Mouse (Mus musculus) kidney, embryonic 14.5 days (tissue): Measurements from ENCODE around the gene Itpk1. TPM values are rescaled to one million over a fixed set of nuclear protein-coding genes. Genes with fewer than 3 reads are reported as not detected.

Source experiments
- ATAC-seq: fragments of 200-750 bp; cut with Nextera tagmentation; 2 replicates; pipeline ENCODE4 v1.8.0; 2017; ENCODE audit warnings: moderate number of reproducible peaks, mild to moderate bottlenecking, moderate TSS enrichment, moderate library complexity; ENCODE audit not compliant: low FRiP score, low TSS enrichment
- H3K27ac ChIP-seq: fragments of 300-500 bp; sonication (generic); 2 replicates; pipeline ENCODE4 v1.5.1; 2014; ENCODE audit warnings: low read depth, mild to moderate bottlenecking, low read length, moderate library complexity, mixed read lengths
- H3K27me3 ChIP-seq: fragments of 300-500 bp; sonication (generic); 2 replicates; pipeline ENCODE4 v1.6.1; 2014; ENCODE audit warnings: mild to moderate bottlenecking, low read length; ENCODE audit not compliant: control insufficient read depth, insufficient read depth
- H3K36me3 ChIP-seq: fragments of 300-500 bp; sonication (generic); 2 replicates; pipeline ENCODE4 v1.6.1; 2014; ENCODE audit warnings: low read length, mixed read lengths; ENCODE audit not compliant: control insufficient read depth, insufficient read depth
- H3K4me1 ChIP-seq: fragments of 300-500 bp; sonication (generic); 2 replicates; pipeline ENCODE4 v1.6.1; 2014; ENCODE audit warnings: low read length, mixed read lengths; ENCODE audit not compliant: control insufficient read depth, insufficient read depth
- H3K4me2 ChIP-seq: fragments of 300-500 bp; sonication (generic); replicated peaks from 2 replicates; pipeline ENCODE4 v1.6.1; 2014; ENCODE audit warnings: low read depth, mild to moderate bottlenecking, low read length
- H3K4me3 ChIP-seq: fragments of 300-500 bp; sonication (generic); 2 replicates; pipeline ENCODE4 v1.5.1; 2014; ENCODE audit warnings: mild to moderate bottlenecking, low read length
- H3K9ac ChIP-seq: fragments of 300-500 bp; sonication (generic); 2 replicates; pipeline ENCODE4 v1.6.1; 2014; ENCODE audit warnings: low read depth, mild to moderate bottlenecking, low read length, moderate library complexity
- H3K9me3 ChIP-seq: fragments of 300-500 bp; sonication (generic); 2 replicates; pipeline ENCODE4 v1.6.1; 2016; ENCODE audit warnings: low read length; ENCODE audit not compliant: control insufficient read depth
- WGBS: fragments of 180-500 bp; shearing (Covaris S2); extraction: QIAGEN DNeasy Blood & Tissue Kit; methylation state at CpG from one replicate; pipeline ENCODE4 v1.1.7; 2014; 5-methylcytosine and 5-hydroxymethylcytosine counted together
- polyA plus RNA-seq: library from polyadenylated mRNA; unstranded; fragments of >200 nt; fragmentation: Nextera tagmentation; extraction: Ambion mirVana; gene quantifications from 2 replicates; pipeline ENCODE4 v1.2.1, GENCODE M21; 2014

Itpk1 gene
- polyA plus RNA-seq, 1 experiment from 2014 or later = 18.4 TPM

- H3K4me3 ChIP-seq = no peak overlapping the region
- H3K27ac ChIP-seq = no peak overlapping the region
Measured at GRCm38 (mm10) chr12:102705906-102706640, 1.3 kb upstream of the Itpk1 start.

GRCm38 (mm10) chr12:102705216-102705871 is 614 bp upstream of the Itpk1 start:
- WGBS = 2% methylated on average over 45 of the region's 45 CpGs
- Histone ChIP-seq H3K4me2 (peak overlapping the region; percentile 93), H3K4me1 (peaks cover 25% of the 10 kb centered on the region), H3K36me3 (no peaks in the 10 kb centered on the region), H3K9ac (peak overlapping the region; percentile 85), H3K9me3 (no peaks in the 10 kb centered on the region), H3K4me3 (peak overlapping the region; percentile 76), H3K27me3 (no peaks in the 10 kb centered on the region), H3K27ac (peak overlapping the region; percentile 69)
- ATAC-seq = peak; percentile 75

More at GRCm38 (mm10) chr12:102705906-102706640, 1.3 kb upstream of the Itpk1 start:
- 53% methylated on average over 6 of the region's 6 CpGs for WGBS
- H3K27me3 ChIP-seq = no peaks in the 10 kb centered on the region
- H3K36me3 ChIP-seq = no peaks in the 10 kb centered on the region
- H3K9ac ChIP-seq = 0 out of 2 replicates have a peak overlapping the region, but pooled peaks have one; percentile 23
- H3K4me1 ChIP-seq = peaks cover 25% of the 10 kb centered on the region
- ATAC-seq = no peak
- peak overlapping the region; percentile 93 for H3K4me2 ChIP-seq
- H3K9me3 ChIP-seq = no peaks in the 10 kb centered on the region

- Histone ChIP-seq H3K9ac (peak overlapping the region; percentile 85), H3K36me3 (no peaks in the 10 kb centered on the region), H3K4me3 (peak overlapping the region; percentile 76), H3K27me3 (no peaks in the 10 kb centered on the region), H3K27ac (no peak overlapping the region), H3K9me3 (no peaks in the 10 kb centered on the region), H3K4me2 (peak overlapping the region; percentile 93), H3K4me1 (peaks cover 27% of the 10 kb centered on the region)
- WGBS = 6% methylated on average over 16 of the region's 17 CpGs
- ATAC-seq = no peak
Measured at GRCm38 (mm10) chr12:102703921-102704408, 765 bp downstream of the Itpk1 start.

- H3K9ac ChIP-seq = peak overlapping the region; percentile 48; the same call in 1 of the 2 replicates
Measured at GRCm38 (mm10) chr12:102703441-102703840, 1.3 kb downstream of the Itpk1 start.

DNA sequence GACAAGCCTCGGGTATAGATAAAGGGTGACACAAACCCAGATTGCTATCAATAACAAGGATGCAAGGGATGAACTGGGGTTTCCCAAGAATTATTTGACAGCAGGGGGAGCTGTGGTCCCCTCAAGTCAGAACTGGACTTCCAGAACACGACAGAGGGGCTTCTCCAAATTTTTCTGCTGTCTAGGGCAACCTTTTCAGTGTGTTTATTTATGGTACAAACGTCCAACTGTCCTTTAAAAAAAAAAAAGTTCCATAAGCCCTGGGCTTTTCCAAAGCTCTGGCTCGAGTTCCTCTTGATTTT is 1.7 kb downstream of the Itpk1 start:
- Histone ChIP-seq H3K9me3 (no peaks in the 10 kb centered on the region), H3K36me3 (no peaks in the 10 kb centered on the region), H3K4me1 (peaks cover 34% of the 10 kb centered on the region), H3K27ac (no peak overlapping the region), H3K27me3 (no peaks in the 10 kb centered on the region), H3K9ac (peak overlapping the region; percentile 48; the same call in 1 of the 2 replicates), H3K4me3 (peak overlapping the region; percentile 76), H3K4me2 (peak overlapping the region; percentile 93)
- WGBS = 9% methylated on average over 4 of the region's 4 CpGs
- no peak for ATAC-seq

More at GRCm38 (mm10) chr12:102703441-102703840, 1.3 kb downstream of the Itpk1 start:
- peaks cover 30% of the 10 kb centered on the region for H3K4me1 ChIP-seq
- ATAC-seq = no peak
- H3K27ac ChIP-seq = no peak overlapping the region
- no peaks in the 10 kb centered on the region for H3K36me3 ChIP-seq
- H3K4me2 ChIP-seq = peak overlapping the region; percentile 93
- H3K27me3 ChIP-seq = no peaks in the 10 kb centered on the region
- no peaks in the 10 kb centered on the region for H3K9me3 ChIP-seq
- WGBS = 47% methylated on average over 6 of the region's 6 CpGs
- peak overlapping the region; percentile 76 for H3K4me3 ChIP-seq

DNA sequence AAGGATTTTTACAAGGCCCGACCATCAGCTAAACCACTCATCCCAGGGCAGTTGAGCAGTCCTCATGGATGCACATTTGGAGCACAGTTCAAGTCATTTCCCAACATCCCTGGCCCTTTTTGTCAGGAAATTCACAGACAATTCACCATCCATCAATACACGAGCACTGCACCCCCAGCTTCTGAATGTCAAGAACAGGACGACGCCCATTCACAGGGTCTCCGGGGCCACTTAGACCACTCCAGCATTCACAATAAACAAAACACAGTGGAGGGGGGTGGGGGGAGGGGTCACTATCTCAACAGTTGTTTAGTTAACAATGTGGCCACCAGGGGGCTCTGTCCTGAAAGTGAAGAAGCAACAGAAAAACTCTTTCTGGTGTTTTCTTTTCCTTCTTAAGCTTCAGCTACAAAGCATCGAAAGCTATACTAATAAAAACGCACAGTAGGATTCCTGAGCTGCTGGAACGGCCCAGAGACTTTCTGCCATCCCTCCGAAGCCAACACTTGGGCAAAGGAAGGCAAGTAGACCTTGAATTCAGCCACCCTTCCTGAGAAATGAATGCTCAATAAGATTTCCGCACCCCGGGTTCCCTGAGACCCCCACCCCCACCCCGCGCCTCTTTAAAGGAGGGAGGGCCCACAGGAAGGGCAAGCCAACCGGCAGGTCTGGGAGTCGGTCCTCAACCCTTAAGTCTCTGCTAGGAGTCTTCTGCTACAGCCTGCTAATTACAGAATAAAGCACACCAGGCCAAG is 2.2 kb downstream of the Itpk1 start:
- peak overlapping the region; percentile 25 for H3K4me3 ChIP-seq
- no peak overlapping the region; the same call in 1 of the 2 replicates for H3K9ac ChIP-seq
- WGBS = 5% methylated on average over 15 of the region's 15 CpGs
- H3K27me3 ChIP-seq = no peaks in the 10 kb centered on the region
- ATAC-seq = no peak
- no peaks in the 10 kb centered on the region for H3K36me3 ChIP-seq
- H3K9me3 ChIP-seq = no peaks in the 10 kb centered on the region
- H3K4me2 ChIP-seq = peak overlapping the region; percentile 93
- peaks cover 39% of the 10 kb centered on the region for H3K4me1 ChIP-seq
- 0 out of 2 replicates have a peak overlapping the region, but pooled peaks have one; percentile 44 for H3K27ac ChIP-seq

DNA sequence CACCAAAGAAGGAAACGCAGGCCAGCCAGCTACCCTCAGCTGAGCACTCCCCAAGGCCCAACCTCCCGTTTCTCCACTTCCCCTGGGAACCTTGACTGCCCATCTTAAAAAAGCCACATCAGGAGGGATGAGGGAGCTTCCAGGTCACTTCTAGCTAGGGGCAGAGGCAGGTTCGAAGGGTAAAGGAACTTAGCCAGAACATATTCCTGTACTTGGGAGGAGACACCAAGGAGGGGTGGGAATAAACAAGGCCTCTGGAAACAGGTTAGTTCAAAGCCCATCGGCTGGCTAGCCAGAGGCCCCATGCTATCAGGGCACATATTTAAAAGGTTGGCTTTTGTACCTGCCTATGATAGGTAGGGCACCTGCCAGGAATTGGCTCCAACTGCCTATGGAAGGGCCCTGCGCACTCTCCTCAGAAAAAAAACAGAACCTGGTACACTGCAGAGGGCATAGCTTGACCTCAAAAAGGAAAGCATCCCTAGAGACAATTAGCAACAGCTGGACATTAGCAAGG is 3.0 kb downstream of the Itpk1 start:
- no peak overlapping the region for H3K4me3 ChIP-seq
- H3K27me3 ChIP-seq = no peaks in the 10 kb centered on the region
- 87% methylated on average over 5 of the region's 5 CpGs for WGBS
- H3K36me3 ChIP-seq = no peaks in the 10 kb centered on the region
- peaks cover 47% of the 10 kb centered on the region for H3K4me1 ChIP-seq
- H3K9ac ChIP-seq = no peak overlapping the region
- H3K4me2 ChIP-seq = no peak overlapping the region
- no peaks in the 10 kb centered on the region for H3K9me3 ChIP-seq
- H3K27ac ChIP-seq = no peak overlapping the region
- ATAC-seq = no peak

- no peak overlapping the region for H3K9ac ChIP-seq
- WGBS = 47% methylated on average over 12 of the region's 12 CpGs
- no peak overlapping the region for H3K4me3 ChIP-seq
- no peak overlapping the region for H3K4me2 ChIP-seq
- ATAC-seq = no peak
- peaks cover 46% of the 10 kb centered on the region for H3K4me1 ChIP-seq
- no peaks in the 10 kb centered on the region for H3K36me3 ChIP-seq
- no peak overlapping the region for H3K27ac ChIP-seq
- no peaks in the 10 kb centered on the region for H3K9me3 ChIP-seq
- H3K27me3 ChIP-seq = no peaks in the 10 kb centered on the region
Measured at GRCm38 (mm10) chr12:102700453-102700852, 4.3 kb downstream of the Itpk1 start.
